Mouse (Mus musculus): ENCODE measurements around the gene Dus3l. TPM values are rescaled to one million over a fixed set of nuclear protein-coding genes. Genes with fewer than 3 reads are reported as not detected.

Gene Dus3l
- polyA plus RNA-seq, 1 experiment, result 55.6 TPM

DNA sequence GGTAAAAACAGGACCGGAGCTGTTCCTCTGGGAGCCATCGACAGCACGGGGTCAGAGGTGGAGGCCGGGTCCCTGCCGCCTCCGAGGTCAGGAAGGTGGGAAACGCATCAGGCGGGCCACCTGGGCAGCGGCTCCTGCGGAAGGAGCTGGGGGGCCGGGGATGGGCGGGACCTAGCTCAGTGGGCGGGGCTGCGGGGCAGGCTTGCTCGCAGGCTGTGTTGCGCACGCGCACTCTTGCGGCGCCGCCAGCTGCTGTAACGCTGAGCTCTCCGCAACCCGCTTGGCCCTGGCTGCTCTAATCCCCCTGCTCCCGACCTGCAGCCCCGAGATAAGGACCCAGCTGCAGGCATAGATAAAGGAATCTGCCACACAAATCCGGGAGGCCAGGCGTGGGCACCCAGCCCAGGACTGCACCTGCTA lies 2.6 kb upstream of the Dus3l start:
- TF ChIP-seq POLR2A (IDR thresholded peaks at IDR 0.05; ENCODE audit: low read depth, low read length) (no peak; the same call in 1 of the 2 replicates), CTCF (IDR thresholded peaks at IDR 0.05; ENCODE audit: extremely low read depth, insufficient read length, insufficient replicate concordance, low read depth, low read length) (no peak)
- Histone ChIP-seq H3K4me3 (ENCODE audit: low read depth, low read length) (peak overlapping the region; percentile 83), H3K4me1 (ENCODE audit: control insufficient read depth, insufficient read depth, insufficient read length, low read length) (peaks cover 22% of the 10 kb centered on the region), H3K36me3 (ENCODE audit: control insufficient read depth, insufficient read depth, low read length) (peaks cover 3% of the 10 kb centered on the region; the same call in 1 of the 2 replicates), H3K27ac (ENCODE audit: insufficient read depth, low read depth, low read length) (peak overlapping the region; percentile 65), H3K27me3 (ENCODE audit: control insufficient read depth, insufficient read depth, low read length) (no peaks in the 10 kb centered on the region)
- 0% methylated on average over 28 of the region's 28 CpGs for WGBS

DNA sequence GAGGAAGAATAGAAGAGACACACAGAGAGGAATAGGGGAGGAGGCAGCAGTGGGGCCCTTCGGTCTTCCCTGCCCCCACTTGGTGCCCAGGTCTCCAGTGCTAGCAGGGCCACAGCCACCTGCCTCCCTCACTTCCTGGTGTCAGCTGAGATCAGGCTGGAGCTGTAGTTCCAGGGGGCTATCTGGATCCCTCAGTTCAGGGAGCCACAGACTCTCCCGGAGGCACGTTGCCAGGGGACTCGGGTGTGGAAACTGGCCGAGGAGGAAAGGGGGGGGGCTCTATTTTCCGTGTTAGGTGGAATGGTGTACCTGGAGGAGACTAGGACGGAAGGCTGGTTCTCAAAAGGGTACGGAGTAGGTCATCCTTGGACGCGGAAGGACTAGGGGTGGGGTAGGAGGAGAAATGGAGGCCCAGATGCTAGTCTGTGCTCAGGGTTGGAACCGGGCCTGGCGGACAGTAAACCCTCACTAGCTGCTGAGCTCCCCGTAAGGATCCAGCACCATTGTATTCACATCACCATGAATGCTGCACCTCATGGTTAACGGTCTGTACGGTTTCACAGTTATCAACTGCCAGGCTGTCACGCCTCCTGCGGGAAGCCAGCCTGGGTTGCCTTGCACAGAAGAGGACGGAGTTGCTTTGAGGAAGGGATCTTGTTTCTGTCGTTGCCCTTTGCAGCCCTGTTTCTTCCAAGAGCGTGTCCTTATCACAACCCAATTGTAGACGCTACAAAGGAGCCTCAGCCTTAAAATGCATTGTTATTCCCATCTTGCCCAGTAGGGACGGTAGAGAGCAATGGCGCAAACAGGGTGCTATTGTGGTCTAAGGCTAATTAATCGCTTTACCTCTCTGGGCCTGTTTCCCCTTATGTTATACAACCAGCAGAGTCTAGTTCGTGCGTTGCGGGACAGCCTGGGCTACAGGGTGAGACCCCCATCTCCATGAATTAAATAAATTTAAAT lies 1.5 kb upstream of the Dus3l start:
- Histone ChIP-seq H3K27ac (ENCODE audit: insufficient read depth, low read depth, low read length) (peak overlapping the region; percentile 54), H3K27me3 (ENCODE audit: control insufficient read depth, insufficient read depth, low read length) (no peaks in the 10 kb centered on the region), H3K4me1 (ENCODE audit: control insufficient read depth, insufficient read depth, insufficient read length, low read length) (peaks cover 18% of the 10 kb centered on the region), H3K36me3 (ENCODE audit: control insufficient read depth, insufficient read depth, low read length) (peaks cover 10% of the 10 kb centered on the region), H3K4me3 (ENCODE audit: low read depth, low read length) (peak overlapping the region; percentile 15)
- TF ChIP-seq CTCF (IDR thresholded peaks at IDR 0.05; ENCODE audit: extremely low read depth, insufficient read length, insufficient replicate concordance, low read depth, low read length) (peak; percentile 73; the same call in 1 of the 2 replicates), POLR2A (IDR thresholded peaks at IDR 0.05; ENCODE audit: low read depth, low read length) (no peak)
- WGBS, result 16% methylated on average over 27 of the region's 27 CpGs

DNA sequence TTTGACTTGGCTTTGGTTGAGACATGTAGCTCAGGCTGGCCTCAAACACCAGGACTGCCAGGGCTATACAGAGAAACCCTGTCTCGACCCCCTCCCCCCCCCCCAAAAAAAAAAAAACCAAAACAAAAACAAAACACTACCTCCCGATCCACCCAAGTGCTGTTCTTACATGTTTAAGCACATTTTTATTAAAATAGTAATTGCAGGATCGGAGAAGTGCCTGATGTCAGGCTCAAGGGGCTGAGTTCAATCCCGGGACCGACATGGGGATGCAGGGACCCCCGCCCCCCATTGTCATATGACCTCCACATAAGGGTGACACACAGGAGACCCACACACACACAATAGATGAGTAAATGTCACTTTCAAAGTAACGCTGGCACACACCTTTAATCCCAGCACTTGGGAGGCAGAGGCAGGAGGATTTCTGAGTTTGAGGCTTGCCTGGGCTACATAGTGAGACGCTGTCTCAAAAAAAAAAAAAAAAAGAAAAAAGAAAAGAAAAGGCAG lies 761 bp upstream of the Dus3l start:
- H3K4me1 ChIP-seq (ENCODE audit: control insufficient read depth, insufficient read depth, insufficient read length, low read length), result peaks cover 18% of the 10 kb centered on the region
- no peak for TF ChIP-seq POLR2A (IDR thresholded peaks at IDR 0.05; ENCODE audit: low read depth, low read length)
- TF ChIP-seq CTCF (IDR thresholded peaks at IDR 0.05; ENCODE audit: extremely low read depth, insufficient read length, insufficient replicate concordance, low read depth, low read length), result no peak
- H3K27ac ChIP-seq (ENCODE audit: insufficient read depth, low read depth, low read length), result no peak overlapping the region
- H3K4me3 ChIP-seq (ENCODE audit: low read depth, low read length), result peak overlapping the region; percentile 91; the same call in 1 of the 2 replicates
- peaks cover 18% of the 10 kb centered on the region for H3K36me3 ChIP-seq (ENCODE audit: control insufficient read depth, insufficient read depth, low read length)
- H3K27me3 ChIP-seq (ENCODE audit: control insufficient read depth, insufficient read depth, low read length), result no peaks in the 10 kb centered on the region
- WGBS, result 63% methylated on average over 8 of the region's 8 CpGs

DNA sequence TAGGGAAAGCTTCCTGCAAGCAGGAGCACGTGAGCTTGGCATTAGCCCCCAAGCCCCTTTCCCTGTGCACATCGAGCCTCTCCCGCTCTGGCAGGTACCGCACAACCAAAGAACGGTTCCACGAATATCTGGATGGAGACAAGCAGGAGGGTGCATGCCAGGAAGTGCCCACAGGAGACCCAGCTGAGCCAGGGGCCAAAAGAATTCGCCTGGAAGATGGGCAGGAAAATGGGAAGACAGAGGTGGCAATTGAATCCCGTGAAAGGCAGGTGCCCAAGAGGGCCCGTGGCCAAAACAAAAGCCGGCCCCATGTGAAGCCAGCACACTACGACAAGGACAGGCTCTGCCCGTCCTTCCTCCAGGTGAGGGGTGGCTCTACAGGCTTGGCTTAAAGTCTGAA lies 874 bp downstream of the Dus3l start:
- peak overlapping the region; percentile 91 for H3K4me3 ChIP-seq (ENCODE audit: low read depth, low read length)
- WGBS, result 20% methylated on average over 12 of the region's 12 CpGs
- H3K27ac ChIP-seq (ENCODE audit: insufficient read depth, low read depth, low read length), result peak overlapping the region; percentile 22; the same call in 1 of the 2 replicates
- H3K27me3 ChIP-seq (ENCODE audit: control insufficient read depth, insufficient read depth, low read length), result no peaks in the 10 kb centered on the region
- peaks cover 30% of the 10 kb centered on the region for H3K36me3 ChIP-seq (ENCODE audit: control insufficient read depth, insufficient read depth, low read length)
- no peak for TF ChIP-seq POLR2A (IDR thresholded peaks at IDR 0.05; ENCODE audit: low read depth, low read length)
- TF ChIP-seq CTCF (IDR thresholded peaks at IDR 0.05; ENCODE audit: extremely low read depth, insufficient read length, insufficient replicate concordance, low read depth, low read length), result no peak
- H3K4me1 ChIP-seq (ENCODE audit: control insufficient read depth, insufficient read depth, insufficient read length, low read length), result peaks cover 18% of the 10 kb centered on the region

DNA sequence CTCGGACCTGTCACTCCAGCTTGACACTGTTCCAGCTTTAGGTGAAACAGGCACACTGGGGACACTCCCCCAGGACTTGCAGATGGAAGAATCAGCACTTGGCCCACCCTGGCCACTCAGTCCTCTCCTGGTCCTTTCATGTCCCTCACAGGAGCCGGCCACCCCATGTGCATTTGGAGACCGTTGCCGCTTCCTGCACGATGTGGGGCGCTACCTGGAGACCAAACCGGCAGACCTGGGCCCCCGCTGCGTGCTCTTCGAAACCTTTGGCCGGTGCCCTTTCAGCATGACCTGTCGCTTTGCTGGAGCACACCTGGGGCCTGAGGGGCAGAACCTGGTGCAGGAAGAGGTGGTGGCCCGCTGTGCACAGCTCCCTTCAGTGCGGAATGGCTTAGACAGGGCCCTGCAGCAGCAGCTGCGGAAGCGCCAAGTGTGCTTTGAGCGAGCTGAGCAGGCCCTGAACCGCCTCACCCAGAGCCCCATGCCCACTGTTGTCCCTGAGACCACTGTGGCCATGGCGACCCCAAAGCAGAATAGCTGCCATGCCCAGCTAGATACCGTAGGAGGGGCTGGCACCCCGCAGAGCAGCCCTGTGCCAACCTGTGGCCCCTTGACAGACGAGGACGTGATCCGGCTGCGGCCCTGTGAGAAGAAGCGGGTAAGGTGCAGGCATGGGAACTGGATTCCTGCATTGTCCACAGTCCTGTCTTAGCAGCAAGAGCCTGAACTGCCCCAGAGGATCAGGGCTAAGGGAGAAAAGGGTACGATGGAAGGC lies 2.3 kb downstream of the Dus3l start:
- Histone ChIP-seq H3K27me3 (ENCODE audit: control insufficient read depth, insufficient read depth, low read length) (no peaks in the 10 kb centered on the region), H3K36me3 (ENCODE audit: control insufficient read depth, insufficient read depth, low read length) (peaks cover 34% of the 10 kb centered on the region), H3K27ac (ENCODE audit: insufficient read depth, low read depth, low read length) (no peak overlapping the region), H3K4me3 (ENCODE audit: low read depth, low read length) (no peak overlapping the region), H3K4me1 (ENCODE audit: control insufficient read depth, insufficient read depth, insufficient read length, low read length) (peaks cover 12% of the 10 kb centered on the region)
- WGBS, result 96% methylated on average over 27 of the region's 27 CpGs
- no peak for TF ChIP-seq POLR2A (IDR thresholded peaks at IDR 0.05; ENCODE audit: low read depth, low read length)
- TF ChIP-seq CTCF (IDR thresholded peaks at IDR 0.05; ENCODE audit: extremely low read depth, insufficient read length, insufficient replicate concordance, low read depth, low read length), result no peak

DNA sequence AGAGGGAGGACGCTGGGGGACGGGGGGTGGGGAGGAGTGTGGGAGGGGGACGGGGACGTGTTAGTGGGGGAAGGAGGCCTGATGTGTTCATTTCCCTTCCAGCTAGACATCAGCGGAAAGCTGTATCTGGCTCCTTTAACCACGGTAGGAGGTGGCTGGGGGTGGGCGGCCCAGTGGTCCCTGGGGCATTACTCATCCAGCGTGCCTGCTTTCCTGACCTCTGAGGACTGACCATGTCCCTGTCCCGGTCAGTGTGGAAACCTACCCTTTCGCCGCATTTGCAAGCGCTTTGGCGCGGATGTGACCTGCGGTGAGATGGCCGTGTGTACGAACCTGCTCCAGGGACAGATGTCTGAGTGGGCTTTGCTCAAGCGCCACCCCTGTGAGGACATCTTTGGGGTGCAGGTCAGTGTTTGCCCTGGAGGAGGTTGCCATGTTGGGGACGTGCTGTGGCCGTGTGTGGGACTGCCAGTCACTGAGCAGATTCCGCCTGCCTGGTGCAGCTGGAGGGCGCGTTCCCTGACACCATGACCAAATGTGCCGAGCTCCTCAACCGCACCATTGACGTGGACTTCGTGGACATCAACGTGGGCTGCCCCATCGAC lies 3.1 kb downstream of the Dus3l start:
- 95% methylated on average over 29 of the region's 29 CpGs for WGBS
- H3K27me3 ChIP-seq (ENCODE audit: control insufficient read depth, insufficient read depth, low read length), result no peaks in the 10 kb centered on the region
- peaks cover 11% of the 10 kb centered on the region for H3K4me1 ChIP-seq (ENCODE audit: control insufficient read depth, insufficient read depth, insufficient read length, low read length)
- H3K36me3 ChIP-seq (ENCODE audit: control insufficient read depth, insufficient read depth, low read length), result peaks cover 34% of the 10 kb centered on the region
- H3K27ac ChIP-seq (ENCODE audit: insufficient read depth, low read depth, low read length), result no peak overlapping the region
- TF ChIP-seq CTCF (IDR thresholded peaks at IDR 0.05; ENCODE audit: extremely low read depth, insufficient read length, insufficient replicate concordance, low read depth, low read length) (no peak), POLR2A (IDR thresholded peaks at IDR 0.05; ENCODE audit: low read depth, low read length) (no peak)
- no peak overlapping the region for H3K4me3 ChIP-seq (ENCODE audit: low read depth, low read length)
